Mouse (Mus musculus) heart, postnatal 0 days (tissue): ENCODE data around the gene Olfr15.

ENCODE experiments used
- CTCF ChIP-seq: IDR thresholded peaks from 2 replicates; pipeline ENCODE4 v1.5.1; 2016; ENCODE audit warnings: antibody characterized with exemption, control low read depth, low read depth
- EP300 ChIP-seq: IDR thresholded peaks from 2 replicates; pipeline ENCODE4 v1.6.1; 2016; ENCODE audit warnings: antibody characterized with exemption, low read depth

DNA sequence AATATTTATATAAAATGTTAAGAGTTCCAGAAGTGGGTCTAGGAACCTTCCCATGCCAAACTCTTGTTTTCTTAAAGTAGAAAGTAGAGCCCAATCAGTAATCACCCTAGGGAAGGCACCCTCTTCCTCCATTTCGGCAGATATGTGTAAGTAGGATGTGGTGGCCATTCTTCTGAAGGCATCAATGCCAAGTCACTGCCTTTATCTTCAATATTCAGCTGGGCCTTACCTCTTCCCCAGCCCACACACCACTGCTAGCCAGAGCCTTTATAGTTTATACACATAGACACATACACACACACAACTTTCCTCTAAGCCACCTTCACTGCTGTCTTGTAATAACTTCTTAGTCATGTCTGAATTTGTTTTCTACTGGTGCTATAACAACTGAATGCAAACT lies 25.1 kb downstream of the Olfr15 start:
- no peak for TF ChIP-seq CTCF
- TF ChIP-seq EP300, result no peak
